Mouse (Mus musculus) thymus, adult 2 months (tissue): ENCODE results near the gene Ifi213. TPM values are rescaled to one million over a fixed set of nuclear protein-coding genes. Genes with fewer than 3 reads are reported as not detected.
"Not testable (repeated sequence)": the region's sequence is repeated elsewhere in the genome, so short reads cannot be mapped to it uniquely, and the experiment has no call there.

Source experiments
- DNase-seq: peaks from one replicate; pipeline ENCODE4 v3.0.0; 2021
- H3K27ac ChIP-seq: fragments of 200-500 bp; 2 replicates; pipeline ENCODE4 v1.5.1; 2012; ENCODE audit warnings: low read length, control low read depth; ENCODE audit not compliant: control insufficient read depth, insufficient read depth
- H3K27me3 ChIP-seq: fragments of 200-500 bp; 2 replicates; pipeline ENCODE4 v1.6.1; 2012; ENCODE audit warnings: mild to moderate bottlenecking, low read length, moderate library complexity, mixed read lengths; ENCODE audit not compliant: control insufficient read depth, insufficient read depth
- H3K36me3 ChIP-seq: fragments of 200-500 bp; 2 replicates; pipeline ENCODE4 v1.6.1; 2012; ENCODE audit warnings: mild to moderate bottlenecking, low read length, moderate library complexity; ENCODE audit not compliant: control insufficient read depth, insufficient read depth
- H3K4me1 ChIP-seq: fragments of 200-500 bp; replicated peaks from 2 replicates; pipeline ENCODE4 v1.6.1; 2012; ENCODE audit warnings: low read length; ENCODE audit not compliant: control insufficient read depth, insufficient read depth
- H3K4me3 ChIP-seq: fragments of 200-500 bp; 2 replicates; pipeline ENCODE4 v1.5.1; 2012; ENCODE audit warnings: mild to moderate bottlenecking, low read length, control low read depth, moderate library complexity; ENCODE audit not compliant: control insufficient read depth, insufficient read depth
- CTCF ChIP-seq: fragments of 200-500 bp; IDR thresholded peaks from 2 replicates; pipeline ENCODE4 v1.5.1; 2012; ENCODE audit warnings: mild to moderate bottlenecking, control low read depth, low read length, moderate library complexity, borderline replicate concordance; ENCODE audit not compliant: control insufficient read depth, poor library complexity, insufficient read depth; ENCODE audit errors: extremely low read depth
- POLR2A ChIP-seq: fragments of 200-500 bp; IDR thresholded peaks from 2 replicates; pipeline ENCODE4 v1.6.1; 2012; ENCODE audit warnings: mild to moderate bottlenecking, low read length, control low read depth, moderate library complexity; ENCODE audit not compliant: control insufficient read depth, poor library complexity, insufficient read depth; ENCODE audit errors: extremely low read depth
- WGBS: fragments of 180-500 bp; shearing (Covaris S2); methylation state at CpG from one replicate; pipeline ENCODE4 v1.1.7; 2018; 5-methylcytosine and 5-hydroxymethylcytosine counted together
- polyA plus RNA-seq: library from polyadenylated mRNA; depleted of rRNA; stranded (reverse); fragments of >200 nt; gene quantifications from 2 replicates; pipeline ENCODE4 v1.2.3, GENCODE M21; 2012; rRNA removed

Ifi213 gene
- polyA plus RNA-seq, 1 experiment: 22.3 TPM

- 96% methylated on average over 26 of the region's 26 CpGs for WGBS
- Histone ChIP-seq H3K36me3 (no peaks in the 10 kb centered on the region), H3K27me3 (no peaks in the 10 kb centered on the region), H3K27ac (no peak overlapping the region), H3K4me3 (no peak overlapping the region), H3K4me1 (no peaks in the 10 kb centered on the region)
- TF ChIP-seq CTCF (no peak), POLR2A (no peak)
- no peak for DNase-seq
These were observed 19.0 kb downstream of the Ifi213 start for GRCm38 (mm10) chr1:173579921-173580585.

- WGBS: 96% methylated on average over 9 of the region's 9 CpGs
- TF ChIP-seq POLR2A (no peak), CTCF (no peak)
- Histone ChIP-seq H3K4me1 (no peaks in the 10 kb centered on the region), H3K27me3 (no peaks in the 10 kb centered on the region), H3K27ac (no peak overlapping the region), H3K36me3 (no peaks in the 10 kb centered on the region), H3K4me3 (no peak overlapping the region)
- no peak for DNase-seq
These were observed 20.0 kb downstream of the Ifi213 start for GRCm38 (mm10) chr1:173579079-173579478.

GRCm38 (mm10) chr1:173550491-173551050 is 48.5 kb downstream of the Ifi213 start:
- H3K36me3 ChIP-seq, H3K4me3 ChIP-seq, DNase-seq, H3K4me1 ChIP-seq, H3K27ac ChIP-seq, H3K27me3 ChIP-seq: not testable (repeated sequence)
- WGBS: 92% methylated on average over 5 of the region's 5 CpGs

- H3K4me3 ChIP-seq, H3K4me1 ChIP-seq, H3K36me3 ChIP-seq, H3K27ac ChIP-seq, H3K27me3 ChIP-seq, DNase-seq: not testable (repeated sequence)
- 79% methylated on average over 3 of the region's 3 CpGs for WGBS
These were observed 50.3 kb downstream of the Ifi213 start for GRCm38 (mm10) chr1:173548798-173549197.

- H3K27ac ChIP-seq, H3K27me3 ChIP-seq, H3K4me3 ChIP-seq, H3K4me1 ChIP-seq, DNase-seq, H3K36me3 ChIP-seq: not testable (repeated sequence)
- 54% methylated on average over 3 of the region's 3 CpGs for WGBS
These were observed 63.3 kb downstream of the Ifi213 start, which contains the start of gene Ifi214 for GRCm38 (mm10) chr1:173535791-173536190. TSS of gene Ifi214 (minus strand) at chr1:173535957.

GRCm38 (mm10) chr1:173521452-173521851 is 77.6 kb downstream of the Ifi213 start:
- H3K27ac ChIP-seq: no peak overlapping the region

More at GRCm38 (mm10) chr1:173521452-173521851, 77.6 kb downstream of the Ifi213 start:
- no peak for TF ChIP-seq CTCF
- no peak for TF ChIP-seq POLR2A
- H3K27me3 ChIP-seq: no peaks in the 10 kb centered on the region
- no peak for DNase-seq
- no peaks in the 10 kb centered on the region for H3K36me3 ChIP-seq
- H3K4me3 ChIP-seq: no peak overlapping the region
- no peaks in the 10 kb centered on the region for H3K4me1 ChIP-seq

Other genes with a start within 250 kb of the Ifi213 start
- 6.5 and 7.4 TPM in 2 replicates for gene Aim2, start 248.4 kb downstream of the Ifi213 start, polyA plus RNA-seq
- 5.9 and 6.8 TPM in 2 replicates for gene Cadm3, start 231.6 kb downstream of the Ifi213 start, polyA plus RNA-seq
- 27.2 and 32.0 TPM in 2 replicates for gene Ifi206, start 108.2 kb downstream of the Ifi213 start, polyA plus RNA-seq
- 0.94 and 1.3 TPM in 2 replicates for gene Ifi214, start 63.3 kb downstream of the Ifi213 start, polyA plus RNA-seq
- 5.4 and 6.1 TPM in 2 replicates for gene Ifi209, start 31.6 kb upstream of the Ifi213 start, polyA plus RNA-seq
- 21.0 and 21.1 TPM in 2 replicates for gene Ifi208, start 74.4 kb upstream of the Ifi213 start, polyA plus RNA-seq
- gene Ifi207, start 142.5 kb upstream of the Ifi213 start, polyA plus RNA-seq: 9.3 and 10.6 TPM in 2 replicates
- 1.4 and 2.1 TPM in 2 replicates for gene Ifi204, start 167.7 kb upstream of the Ifi213 start, polyA plus RNA-seq